ENCODE assay signal across 13 mouse cellular contexts in genomic region chr11:87955144-87955543, GRCm38 (mm10). TPM values are rescaled to one million over a fixed set of nuclear protein-coding genes. Genes with fewer than 3 reads are reported as not detected.
DNase-seq lines count a peak whose midpoint lies in the region; ATAC-seq and TF ChIP-seq lines count a peak whose summit lies in the region.
"Had no signal": no experiment of that assay in that cellular context is flagged by ENCODE, and none has a peak within 500 bp of the region (broad histone marks: within the 10 kb centered on the region; RNA-seq: fewer than 3 reads in every experiment).

No protein-coding gene starts in this region.

- peak; percentile 82 for DNase-seq in hindbrain, postnatal 0 days (ENCODE audit: low spot score)
- peak; percentile 12 for DNase-seq in thymus, postnatal 14 days
- no peak for DNase-seq in thymus, adult 18-20 months
- DNase-seq in thymus, postnatal 10 days (ENCODE audit: low spot score in 2 of 2) = no peak
- DNase-seq: kidney, adult 8-10 months; layer of hippocampus, postnatal 36 days; lung, adult 2 months; right cerebral cortex, postnatal 4 days had no signal

- H3K4me1 ChIP-seq in hindbrain, postnatal 0 days (ENCODE audit: insufficient read depth, low read length) = no peaks in the 10 kb centered on the region
- H3K4me1 ChIP-seq in hindbrain, embryonic 16.5 days (ENCODE audit: control insufficient read depth, insufficient read depth, low read depth, low read length) = no peaks in the 10 kb centered on the region
- H3K4me1 ChIP-seq: forebrain, embryonic 15.5 days had no signal

- no peaks in the 10 kb centered on the region for H3K27me3 ChIP-seq in hindbrain, postnatal 0 days (ENCODE audit: insufficient read depth, low read length)
- H3K27me3 ChIP-seq in hindbrain, embryonic 16.5 days (replicated peaks; ENCODE audit: control insufficient read depth, insufficient read depth, low read length) = no peaks in the 10 kb centered on the region
- H3K27me3 ChIP-seq: forebrain, embryonic 15.5 days had no signal

- H3K4me2 ChIP-seq in hindbrain, postnatal 0 days (ENCODE audit: low read depth, low read length) = no peak overlapping the region
- no peak overlapping the region for H3K4me2 ChIP-seq in hindbrain, embryonic 16.5 days (ENCODE audit: low read length)
- H3K4me2 ChIP-seq: forebrain, embryonic 15.5 days; heart, embryonic 11.5 days had no signal

- WGBS in hindbrain, postnatal 0 days = 0% methylated on average over 1 of the region's 1 CpGs
- WGBS in hindbrain, embryonic 16.5 days = 7% methylated on average over 1 of the region's 1 CpGs

- ATAC-seq in hindbrain, postnatal 0 days = no peak
- ATAC-seq in hindbrain, embryonic 16.5 days = no peak; the same call in 1 of the 2 replicates
- peak; percentile 80 for ATAC-seq in common myeloid progenitor, adult 5-6 weeks (replicated peaks; ENCODE audit: low read depth, poor library complexity, severe bottlenecking)
- ATAC-seq in activated CD4-positive, CD25-positive, alpha-beta regulatory T cell, adult 4 months = no peak
- ATAC-seq: forebrain, embryonic 15.5 days had no signal

- no peak overlapping the region for H3K27ac ChIP-seq in hindbrain, postnatal 0 days
- H3K27ac ChIP-seq in hindbrain, embryonic 16.5 days (ENCODE audit: low read depth, low read length) = no peak overlapping the region
- H3K27ac ChIP-seq: forebrain, embryonic 15.5 days had no signal

- TF ChIP-seq CTCF in hindbrain, postnatal 0 days (IDR thresholded peaks at IDR 0.05; ENCODE audit: low read depth) = peak; percentile 75

- no peaks in the 10 kb centered on the region for H3K36me3 ChIP-seq in hindbrain, postnatal 0 days (ENCODE audit: insufficient read depth, low read length)
- no peaks in the 10 kb centered on the region for H3K36me3 ChIP-seq in hindbrain, embryonic 16.5 days (ENCODE audit: control insufficient read depth, insufficient read depth, low read length)
- H3K36me3 ChIP-seq: forebrain, embryonic 15.5 days had no signal

- H3K9me3 ChIP-seq in hindbrain, postnatal 0 days (ENCODE audit: low read length) = no peaks in the 10 kb centered on the region
- no peaks in the 10 kb centered on the region for H3K9me3 ChIP-seq in hindbrain, embryonic 16.5 days (ENCODE audit: control insufficient read depth, low read length)
- H3K9me3 ChIP-seq: forebrain, embryonic 15.5 days had no signal

- H3K4me3 ChIP-seq in hindbrain, postnatal 0 days (ENCODE audit: low read length) = no peak overlapping the region
- no peak overlapping the region for H3K4me3 ChIP-seq in hindbrain, embryonic 16.5 days (ENCODE audit: low read length)
- H3K4me3 ChIP-seq: forebrain, embryonic 15.5 days had no signal

- H3K9ac ChIP-seq in hindbrain, postnatal 0 days (replicated peaks; ENCODE audit: low read length) = no peak overlapping the region
- H3K9ac ChIP-seq in hindbrain, embryonic 16.5 days (ENCODE audit: low read depth, low read length) = no peak overlapping the region
- H3K9ac ChIP-seq: forebrain, embryonic 15.5 days had no signal

RNA-seq across cellular contexts. Expression of gene Dynll2, which starts 32.2 kb away (rescaled TPM):
- 51.3 and 62.1 TPM in 2 replicates for total RNA-seq in hindbrain, postnatal 0 days (2014; rRNA removed)
- polyA plus RNA-seq in hindbrain, postnatal 0 days (2015; fragmentation: Nextera tagmentation; extraction: Ambion mirVana) = 59.7 and 60.5 TPM in 2 replicates
- 54.5 and 54.6 TPM in 2 replicates for polyA plus RNA-seq in hindbrain, embryonic 16.5 days (2015; fragmentation: Nextera tagmentation; extraction: Ambion mirVana)
- 20.2 and 24.9 TPM in 2 replicates for total RNA-seq in common myeloid progenitor, adult 5-6 weeks (2017)
- polyA plus RNA-seq in activated CD4-positive, CD25-positive, alpha-beta regulatory T cell, adult 4 months (2017; shearing (Covaris generic)) = 1 to 10 TPM; 4.3 to 4.4 TPM

RNA-seq across cellular contexts. Expression of gene Olfr464, which starts 34.4 kb away (rescaled TPM):
- total RNA-seq in hindbrain, postnatal 0 days (2014; rRNA removed) = 0.29 and 0.37 TPM in 2 replicates
- 0.16 TPM in 1 of 2 replicates, not detected in the other for polyA plus RNA-seq in hindbrain, postnatal 0 days (2015; fragmentation: Nextera tagmentation; extraction: Ambion mirVana)
- 0.10 and 0.26 TPM in 2 replicates for polyA plus RNA-seq in hindbrain, embryonic 16.5 days (2015; fragmentation: Nextera tagmentation; extraction: Ambion mirVana)
- not detected in 2 replicates for total RNA-seq in common myeloid progenitor, adult 5-6 weeks (2017)
- not detected for polyA plus RNA-seq in activated CD4-positive, CD25-positive, alpha-beta regulatory T cell, adult 4 months (2017; shearing (Covaris generic))
- total RNA-seq: layer of hippocampus, postnatal 36 days had no signal
- polyA plus RNA-seq: forebrain, embryonic 15.5 days; heart, embryonic 11.5 days had no signal

RNA-seq across cellular contexts. Expression of gene Olfr463, which starts 58.0 kb away (rescaled TPM):
- not detected in 2 replicates for total RNA-seq in hindbrain, postnatal 0 days (2014; rRNA removed)
- polyA plus RNA-seq in hindbrain, postnatal 0 days (2015; fragmentation: Nextera tagmentation; extraction: Ambion mirVana) = not detected in 2 replicates
- not detected in 2 replicates for polyA plus RNA-seq in hindbrain, embryonic 16.5 days (2015; fragmentation: Nextera tagmentation; extraction: Ambion mirVana)
- total RNA-seq in common myeloid progenitor, adult 5-6 weeks (2017) = not detected in 2 replicates
- not detected for polyA plus RNA-seq in activated CD4-positive, CD25-positive, alpha-beta regulatory T cell, adult 4 months (2017; shearing (Covaris generic))
- total RNA-seq: layer of hippocampus, postnatal 36 days had no signal
- polyA plus RNA-seq: forebrain, embryonic 15.5 days; heart, embryonic 11.5 days; lung, adult 2 months had no signal

Comparison
In these comparisons a context has a peak if more than half of its experiments do, and no peak if none do; other contexts are left out.
1. DNase-seq: peak in hindbrain, postnatal 0 days (single experiment) and thymus, postnatal 14 days (single experiment); none in thymus, adult 18-20 months (0 of 2) and thymus, postnatal 10 days (0 of 2).
2. RNA of gene Dynll2, which starts 32.2 kb away (polyA plus RNA-seq): 59.7 to 60.5 TPM in hindbrain, postnatal 0 days and 54.5 to 54.6 TPM in hindbrain, embryonic 16.5 days; 4.3 to 4.4 TPM in activated CD4-positive, CD25-positive, alpha-beta regulatory T cell, adult 4 months; every median in the first group is over 10 times any median in the second.